Mouse (Mus musculus): ENCODE measurements around the gene Prdm10.

DNA sequence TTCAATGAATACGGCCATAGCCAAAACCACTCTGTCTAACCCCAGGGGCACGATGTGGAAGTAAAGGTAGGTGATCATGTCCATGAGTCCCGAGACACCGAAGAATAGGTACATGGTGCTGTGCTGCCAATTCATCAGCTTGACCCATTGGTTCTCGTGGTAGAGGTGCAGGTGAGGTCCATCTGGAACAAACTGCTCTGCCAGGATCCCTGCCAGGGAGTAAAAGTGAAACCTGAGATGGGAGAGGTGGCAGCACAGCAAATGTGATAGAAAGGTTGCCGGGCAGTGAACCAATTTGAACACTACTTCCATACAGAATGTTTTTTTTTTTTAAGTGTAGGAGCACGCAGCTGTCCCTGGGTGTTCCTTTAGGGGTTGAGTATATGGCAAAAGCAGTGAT lies 148.6 kb downstream of the Prdm10 start:
- TF ChIP-seq CTCF (IDR thresholded peaks at IDR 0.05; ENCODE audit: low read depth) (no peak), EP300 (IDR thresholded peaks at IDR 0.05; ENCODE audit: low read depth) (no peak)
